Mouse (Mus musculus) heart, embryonic 15.5 days (tissue): ENCODE measurements around the gene Srgap1. TPM values are rescaled to one million over a fixed set of nuclear protein-coding genes. Genes with fewer than 3 reads are reported as not detected.
A peak's percentile ranks its signal among the peaks of the same experiment; 100 is the strongest.

Experiments
- ATAC-seq: fragments of 200-750 bp; cut with Nextera tagmentation; replicated peaks from 2 replicates; pipeline ENCODE4 v1.8.0; 2017; ENCODE audit warnings: low read depth, moderate TSS enrichment; ENCODE audit not compliant: insufficient number of reproducible peaks, insufficient read depth, low FRiP score
- H3K27ac ChIP-seq: fragments of 300-500 bp; sonication (generic); 2 replicates; pipeline ENCODE4 v1.5.1; 2015; ENCODE audit warnings: mild to moderate bottlenecking, inconsistent platforms
- H3K27me3 ChIP-seq: fragments of 300-500 bp; sonication (generic); 2 replicates; pipeline ENCODE4 v1.6.1; 2015; ENCODE audit warnings: inconsistent platforms
- H3K36me3 ChIP-seq: fragments of 300-500 bp; sonication (generic); 2 replicates; pipeline ENCODE4 v1.6.1; 2015; ENCODE audit warnings: mild to moderate bottlenecking, inconsistent platforms
- H3K4me1 ChIP-seq: fragments of 300-500 bp; sonication (generic); replicated peaks from 2 replicates; pipeline ENCODE4 v1.6.1; 2015; ENCODE audit warnings: inconsistent platforms
- H3K4me2 ChIP-seq: fragments of 300-500 bp; sonication (generic); 2 replicates; pipeline ENCODE4 v1.6.1; 2015; ENCODE audit warnings: inconsistent platforms, mild to moderate bottlenecking, moderate library complexity
- H3K4me3 ChIP-seq: fragments of 300-500 bp; sonication (generic); 2 replicates; pipeline ENCODE4 v1.5.1; 2015; ENCODE audit warnings: mild to moderate bottlenecking, inconsistent platforms
- H3K9ac ChIP-seq: fragments of 300-500 bp; sonication (generic); 2 replicates; pipeline ENCODE4 v1.6.1; 2015; ENCODE audit warnings: mild to moderate bottlenecking, inconsistent platforms
- H3K9me3 ChIP-seq: fragments of 300-500 bp; sonication (generic); replicated peaks from 2 replicates; pipeline ENCODE4 v1.6.1; 2016; ENCODE audit warnings: inconsistent platforms
- WGBS: fragments of 180-500 bp; shearing (Covaris S2); methylation state at CpG from one replicate; pipeline ENCODE4 v1.1.7; 2015; ENCODE audit warnings: mixed read lengths; 5-methylcytosine and 5-hydroxymethylcytosine counted together
- polyA plus RNA-seq: library from polyadenylated mRNA; unstranded; fragments of >200 nt; fragmentation: Nextera tagmentation; extraction: Ambion mirVana; gene quantifications from 2 replicates; pipeline ENCODE4 v1.2.1, GENCODE M21; 2015

Srgap1 gene
- polyA plus RNA-seq, result 7.1 and 7.6 TPM in 2 replicates

DNA sequence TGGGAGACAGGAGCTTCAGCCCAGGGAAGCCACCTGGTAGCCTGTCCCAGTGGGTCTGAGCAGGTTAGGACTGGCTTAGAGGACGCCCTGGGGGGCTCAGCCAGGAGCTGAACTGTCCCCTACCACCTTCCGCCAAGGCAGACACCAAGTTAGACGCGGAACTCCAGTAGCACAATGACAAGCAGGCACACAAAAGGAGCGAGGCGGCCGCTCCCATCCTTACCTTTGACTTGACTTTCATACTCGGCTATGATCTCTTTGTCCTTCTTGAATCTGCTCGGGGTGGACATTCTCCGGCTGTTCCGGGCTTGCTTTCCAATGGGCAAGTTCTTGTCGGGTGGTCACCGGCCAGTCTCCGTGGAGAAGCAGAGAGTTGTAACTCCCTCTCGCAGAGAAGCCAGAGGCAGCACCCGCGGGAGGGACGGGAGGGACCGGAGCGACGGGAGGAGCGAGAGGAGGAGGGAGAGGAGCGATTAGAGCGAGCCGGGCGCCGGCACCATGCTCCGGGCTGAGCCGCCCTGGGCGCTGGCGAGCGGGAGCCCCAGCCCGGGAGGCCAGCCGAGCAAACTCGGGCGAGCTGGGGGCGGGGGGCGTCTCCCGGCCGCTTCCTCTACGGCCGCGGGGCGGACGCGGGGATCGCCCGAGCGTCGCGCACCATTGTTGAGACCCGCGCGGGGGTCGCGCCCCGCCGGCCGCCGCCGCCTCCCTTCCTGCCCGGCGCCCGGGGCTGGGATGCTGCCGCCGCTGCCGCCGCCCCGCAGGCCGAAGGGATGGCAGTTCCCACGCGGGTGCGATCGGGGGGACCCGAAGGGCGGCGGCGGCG, at the start of gene Srgap1:
TSS of gene Srgap1 (minus strand) at position 412 of the 823 bp plus-strand sequence.
- Histone ChIP-seq H3K4me1 (peaks cover 6% of the 10 kb centered on the region; the same call in 1 of the 2 replicates), H3K9ac (peak within 1 kb of the TSS; percentile 76), H3K36me3 (no peaks in the 10 kb centered on the region), H3K4me2 (peak within 1 kb of the TSS; percentile 67), H3K9me3 (no peaks in the 10 kb centered on the region), H3K4me3 (peak within 1 kb of the TSS; percentile 70), H3K27ac (peak within 1 kb of the TSS; percentile 73), H3K27me3 (peaks cover 17% of the 10 kb centered on the region)
- peak; percentile 77 for ATAC-seq
- 1% methylated on average over 34 of the region's 79 CpGs for WGBS

DNA sequence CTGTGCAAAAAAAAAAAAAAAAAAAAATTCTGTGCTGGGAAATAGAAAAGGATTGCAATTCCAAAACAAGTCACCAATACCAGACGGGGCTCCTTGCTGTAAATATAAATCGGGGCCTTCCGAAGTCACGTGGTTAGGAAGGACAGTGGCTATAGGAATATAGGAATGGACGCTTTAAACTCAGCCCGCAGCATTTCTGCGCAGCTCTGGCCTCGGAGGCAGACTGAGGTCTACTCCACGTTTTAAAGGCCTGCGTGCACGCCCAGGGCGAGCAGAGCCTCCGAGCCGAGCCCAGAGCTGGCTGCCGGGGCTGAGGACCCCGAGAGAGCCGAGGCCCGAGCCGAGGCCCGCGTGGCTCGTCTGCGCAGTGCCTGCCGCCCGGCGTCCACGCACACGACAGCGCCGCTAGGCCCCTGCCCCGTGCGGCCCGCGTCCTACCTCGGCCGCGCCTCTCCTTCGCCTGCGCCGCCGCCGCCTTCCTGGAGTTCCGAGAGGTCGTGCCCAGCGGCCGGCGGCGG, 49.4 kb upstream of the Srgap1 start:
- ATAC-seq, result peak; percentile 65
- Histone ChIP-seq H3K27me3 (no peaks in the 10 kb centered on the region), H3K4me3 (peak overlapping the region; percentile 80), H3K36me3 (peaks cover 13% of the 10 kb centered on the region), H3K4me1 (peaks cover 9% of the 10 kb centered on the region), H3K9ac (peak overlapping the region; percentile 87), H3K4me2 (peak overlapping the region; percentile 81), H3K9me3 (no peaks in the 10 kb centered on the region), H3K27ac (peak overlapping the region; percentile 93)
- under 1% methylated on average over 44 of the region's 48 CpGs for WGBS

DNA sequence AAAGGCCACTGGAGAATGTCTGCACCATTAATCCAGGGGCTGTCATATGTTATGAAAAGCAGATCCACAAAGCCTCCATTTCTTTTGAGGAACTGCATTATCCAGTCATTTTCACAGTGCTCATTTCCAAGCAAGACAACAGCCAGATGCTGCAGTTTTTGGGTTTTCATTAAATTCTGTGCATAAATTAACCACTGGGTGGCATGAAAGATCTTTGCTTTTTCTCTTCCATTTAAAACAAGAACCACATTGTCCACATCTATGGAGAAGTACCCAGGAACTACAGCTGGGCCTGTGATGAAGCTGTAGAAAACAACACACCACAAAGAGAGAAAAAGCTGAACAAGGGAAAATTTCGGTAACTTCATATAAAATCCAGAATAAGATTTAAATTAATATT, 43.4 kb upstream of the Srgap1 start:
- WGBS, result 88% methylated on average over 1 of the region's 1 CpGs
- H3K27ac ChIP-seq, result no peak overlapping the region
- H3K4me2 ChIP-seq, result no peak overlapping the region
- no peaks in the 10 kb centered on the region for H3K27me3 ChIP-seq
- peaks cover 43% of the 10 kb centered on the region for H3K36me3 ChIP-seq
- H3K9me3 ChIP-seq, result peaks cover 5% of the 10 kb centered on the region; the same call in 1 of the 2 replicates
- H3K4me3 ChIP-seq, result no peak overlapping the region
- ATAC-seq, result no peak
- no peak overlapping the region for H3K9ac ChIP-seq
- peaks cover 3% of the 10 kb centered on the region for H3K4me1 ChIP-seq

DNA sequence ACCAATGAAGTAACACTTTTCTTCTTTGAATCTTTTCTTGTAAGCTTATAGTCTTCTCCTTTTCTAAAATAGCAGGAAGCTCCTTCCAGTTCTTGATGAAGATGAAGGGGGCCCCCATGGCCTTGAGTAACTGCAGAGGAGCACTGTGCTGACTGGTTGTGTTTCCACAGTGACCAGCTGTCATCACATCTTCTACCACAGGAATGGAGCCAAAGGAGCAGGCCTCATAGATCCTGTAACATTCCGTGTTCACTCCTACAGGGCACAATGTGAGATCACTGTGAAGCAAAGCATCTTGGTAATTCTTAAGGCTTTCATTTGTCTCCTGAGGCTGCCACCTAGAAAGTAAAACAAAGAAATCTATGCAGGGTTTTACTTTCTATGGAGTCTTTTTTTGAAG, 34.2 kb upstream of the Srgap1 start:
- Histone ChIP-seq H3K9ac (no peak overlapping the region), H3K9me3 (no peaks in the 10 kb centered on the region), H3K27ac (no peak overlapping the region), H3K4me1 (peaks cover 3% of the 10 kb centered on the region; the same call in 1 of the 2 replicates), H3K4me3 (no peak overlapping the region), H3K36me3 (peaks cover 5% of the 10 kb centered on the region; the same call in 1 of the 2 replicates), H3K27me3 (no peaks in the 10 kb centered on the region), H3K4me2 (no peak overlapping the region)
- WGBS, result 41% methylated on average over 1 of the region's 1 CpGs
- ATAC-seq, result no peak

DNA sequence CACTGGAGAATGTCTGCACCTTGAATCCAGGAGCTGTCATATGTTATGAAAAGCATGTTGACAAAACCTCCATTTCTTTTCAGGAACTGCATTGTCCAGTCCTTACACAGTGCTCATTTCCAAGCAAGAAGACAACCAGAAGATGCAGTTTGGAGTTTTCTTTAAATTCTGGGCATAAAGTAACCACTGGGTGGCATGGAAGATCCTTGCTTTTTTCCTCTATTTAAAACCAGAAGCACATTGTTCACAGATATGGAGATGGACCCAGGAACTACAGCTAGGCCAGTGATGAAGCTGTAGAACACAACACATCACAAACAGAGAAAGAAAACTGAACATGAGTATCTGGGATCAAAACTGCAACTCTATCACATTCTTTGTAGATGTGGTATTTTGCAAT, 22.0 kb upstream of the Srgap1 start:
- Histone ChIP-seq H3K27ac (no peak overlapping the region), H3K9ac (no peak overlapping the region), H3K36me3 (no peaks in the 10 kb centered on the region), H3K27me3 (no peaks in the 10 kb centered on the region), H3K9me3 (no peaks in the 10 kb centered on the region), H3K4me2 (no peak overlapping the region), H3K4me3 (no peak overlapping the region), H3K4me1 (0 out of 2 replicates have a peak, but pooled peaks cover 8% of the 10 kb centered on the region)
- no peak for ATAC-seq

DNA sequence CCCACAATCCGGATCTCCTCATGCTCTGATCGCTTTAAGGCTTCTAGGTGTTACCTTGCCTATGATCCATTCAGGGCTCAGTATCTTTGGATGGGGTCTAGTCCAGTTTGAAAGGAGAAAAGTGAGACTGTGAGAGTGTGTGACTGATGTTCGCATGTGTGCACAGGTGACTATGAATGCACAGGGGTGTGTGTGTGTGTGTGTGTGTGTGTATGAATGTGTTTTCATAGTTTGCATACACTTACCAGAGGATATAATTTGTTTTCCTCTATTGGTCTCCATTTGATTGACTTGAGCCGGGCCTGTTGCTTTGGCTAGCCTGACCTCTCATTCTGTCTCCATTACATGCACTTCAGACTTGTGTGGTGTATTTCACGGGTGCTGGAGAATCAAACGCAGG, 8.7 kb upstream of the Srgap1 start:
- ATAC-seq, result no peak
- no peak overlapping the region for H3K27ac ChIP-seq
- no peaks in the 10 kb centered on the region; the same call in 1 of the 2 replicates for H3K27me3 ChIP-seq
- no peak overlapping the region for H3K4me3 ChIP-seq
- no peak overlapping the region for H3K4me2 ChIP-seq
- no peak overlapping the region for H3K9ac ChIP-seq
- no peaks in the 10 kb centered on the region for H3K9me3 ChIP-seq
- 87% methylated on average over 6 of the region's 6 CpGs for WGBS
- no peaks in the 10 kb centered on the region for H3K36me3 ChIP-seq
- H3K4me1 ChIP-seq, result no peaks in the 10 kb centered on the region

DNA sequence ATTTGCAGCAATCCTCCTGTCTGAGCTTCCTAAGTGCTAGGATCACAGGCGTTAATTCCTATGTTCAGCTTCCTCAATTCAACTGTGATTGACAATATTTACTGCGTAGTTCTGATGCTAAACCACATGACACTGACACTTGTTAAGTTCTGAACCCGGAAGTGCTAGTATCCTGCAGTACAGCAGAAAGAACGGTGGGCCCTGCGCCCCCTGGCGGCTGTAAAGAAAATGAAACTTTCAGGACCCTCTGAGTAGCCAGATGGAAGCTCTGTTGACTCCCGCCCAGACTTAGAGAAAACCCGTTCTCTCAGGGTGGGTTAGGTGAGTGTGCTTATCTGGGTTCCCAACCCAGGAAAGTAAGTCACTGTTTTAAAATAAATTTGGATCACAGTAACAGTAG, 7.4 kb upstream of the Srgap1 start:
- Histone ChIP-seq H3K4me2 (no peak overlapping the region), H3K9me3 (no peaks in the 10 kb centered on the region), H3K27me3 (peaks cover under 1% of the 10 kb centered on the region; the same call in 1 of the 2 replicates), H3K27ac (no peak overlapping the region), H3K4me1 (no peaks in the 10 kb centered on the region), H3K9ac (no peak overlapping the region), H3K4me3 (no peak overlapping the region), H3K36me3 (no peaks in the 10 kb centered on the region)
- ATAC-seq, result no peak
- 11% methylated on average over 8 of the region's 8 CpGs for WGBS

DNA sequence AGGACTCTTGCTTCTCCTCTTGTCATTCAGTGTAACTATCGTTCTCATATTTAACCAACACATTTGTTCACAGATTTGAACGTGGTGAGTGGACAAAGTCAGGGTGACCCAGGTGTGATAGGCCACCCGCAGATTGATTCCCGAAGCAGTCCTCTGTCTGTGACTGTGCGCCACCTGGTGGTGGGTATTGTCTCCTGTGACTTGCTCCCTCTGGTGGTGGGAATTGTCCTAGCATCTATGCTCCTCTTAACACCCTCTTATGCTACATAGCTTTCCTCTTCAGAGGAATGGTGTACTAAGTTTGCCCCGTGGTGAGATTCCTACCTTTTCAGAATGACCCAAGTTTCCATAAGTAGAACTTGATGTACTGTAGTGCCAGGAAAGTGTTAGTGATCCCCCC, 4.7 kb upstream of the Srgap1 start:
- H3K4me1 ChIP-seq, result no peaks in the 10 kb centered on the region; the same call in 1 of the 2 replicates
- 26% methylated on average over 6 of the region's 6 CpGs for WGBS
- peaks cover 9% of the 10 kb centered on the region for H3K27me3 ChIP-seq
- no peak overlapping the region for H3K4me3 ChIP-seq
- H3K27ac ChIP-seq, result no peak overlapping the region
- H3K36me3 ChIP-seq, result no peaks in the 10 kb centered on the region
- H3K9ac ChIP-seq, result no peak overlapping the region
- no peak for ATAC-seq
- no peaks in the 10 kb centered on the region for H3K9me3 ChIP-seq
- no peak overlapping the region for H3K4me2 ChIP-seq

DNA sequence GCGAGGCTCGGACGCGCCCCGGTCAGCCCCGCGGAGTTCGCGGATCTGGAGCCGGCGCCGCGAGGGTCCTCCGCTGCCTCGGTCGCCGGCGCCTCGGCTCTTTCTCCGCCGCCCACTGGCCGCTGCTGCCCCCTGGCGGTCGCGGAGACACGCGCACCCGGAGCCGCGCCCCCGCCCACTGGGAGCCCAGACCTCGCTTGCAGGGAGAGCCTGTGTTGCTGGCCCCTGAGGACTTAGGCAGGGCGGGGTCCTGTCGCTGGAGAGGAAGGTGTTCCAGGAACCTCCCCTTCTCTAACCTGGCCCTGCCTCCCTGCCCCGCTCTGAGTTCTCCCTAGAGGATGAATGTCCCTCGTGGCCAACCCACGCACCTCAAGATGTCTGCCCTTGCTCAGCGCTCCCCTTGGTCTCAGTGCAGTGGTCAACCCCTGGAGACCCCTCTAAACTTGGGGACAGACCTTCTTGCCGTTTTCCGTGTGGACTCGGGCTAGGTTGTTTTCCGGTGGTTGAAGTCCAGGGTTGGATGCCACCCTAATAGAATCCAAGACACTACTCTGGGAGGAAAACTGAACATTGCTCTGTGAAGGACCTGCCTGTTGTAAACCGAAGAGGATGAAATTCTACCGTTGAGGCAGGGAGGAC, 731 bp upstream of the Srgap1 start:
- ATAC-seq, result peak; percentile 71

DNA sequence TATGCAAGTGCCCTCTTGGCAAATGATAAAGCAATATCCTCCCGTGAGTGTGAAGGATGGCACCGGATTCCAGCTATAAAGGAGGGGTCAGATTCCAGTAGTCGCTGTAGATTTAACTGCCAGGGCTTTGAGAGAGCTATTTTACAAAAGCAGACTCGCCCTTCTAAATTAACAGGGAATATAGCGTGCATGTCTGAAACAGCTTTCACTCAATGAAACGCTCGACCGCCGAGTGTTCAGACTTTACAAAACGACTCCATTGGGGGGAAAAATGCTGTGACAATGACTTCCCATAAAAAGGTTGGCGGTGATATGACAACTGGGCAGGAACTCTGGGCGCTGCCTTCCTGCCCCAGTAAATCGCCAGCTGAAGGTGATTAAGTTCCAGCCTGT, 608 bp downstream of the Srgap1 start:
- H3K36me3 ChIP-seq, result no peaks in the 10 kb centered on the region
- ATAC-seq, result no peak
- no peaks in the 10 kb centered on the region for H3K9me3 ChIP-seq
- H3K4me3 ChIP-seq, result peak overlapping the region; percentile 70
- peak overlapping the region; percentile 73 for H3K27ac ChIP-seq
- H3K4me2 ChIP-seq, result peak overlapping the region; percentile 67
- H3K27me3 ChIP-seq, result peaks cover 17% of the 10 kb centered on the region
- peaks cover 6% of the 10 kb centered on the region; the same call in 1 of the 2 replicates for H3K4me1 ChIP-seq
- peak overlapping the region; percentile 76 for H3K9ac ChIP-seq
- WGBS, result 2% methylated on average over 13 of the region's 13 CpGs

More for the DNA sequence above, 731 bp upstream of the Srgap1 start:
- Histone ChIP-seq H3K36me3 (no peaks in the 10 kb centered on the region), H3K27ac (peak overlapping the region; percentile 73), H3K9me3 (no peaks in the 10 kb centered on the region), H3K4me2 (peak overlapping the region; percentile 67), H3K4me3 (peak overlapping the region; percentile 70), H3K4me1 (peaks cover 6% of the 10 kb centered on the region; the same call in 1 of the 2 replicates), H3K27me3 (peaks cover 17% of the 10 kb centered on the region), H3K9ac (peak overlapping the region; percentile 76)
- WGBS, result 10% methylated on average over 42 of the region's 44 CpGs

DNA sequence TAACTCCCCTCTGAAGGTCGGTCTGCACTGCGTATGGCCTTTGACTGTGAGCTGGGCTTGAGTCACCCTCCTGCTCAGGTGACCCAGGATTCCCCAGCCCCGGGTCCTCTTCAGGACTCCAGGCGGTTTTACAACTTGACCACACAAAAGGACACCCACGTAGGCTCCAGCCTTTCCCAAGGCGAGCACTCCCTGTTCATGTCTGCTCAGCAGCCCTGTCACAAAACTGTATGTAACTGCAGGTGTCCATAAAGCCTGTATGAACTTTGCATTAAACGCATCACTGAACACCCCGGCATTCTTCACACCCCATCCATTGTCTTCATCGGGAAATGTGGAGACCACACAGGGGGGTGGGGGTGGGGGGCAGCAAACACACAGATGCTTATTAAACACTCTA, 1.2 kb downstream of the Srgap1 start:
- H3K4me2 ChIP-seq, result peak overlapping the region; percentile 67
- H3K9me3 ChIP-seq, result no peaks in the 10 kb centered on the region
- no peak overlapping the region for H3K9ac ChIP-seq
- WGBS, result 35% methylated on average over 9 of the region's 9 CpGs
- no peak for ATAC-seq
- peaks cover 17% of the 10 kb centered on the region for H3K27me3 ChIP-seq
- H3K4me1 ChIP-seq, result peaks cover 6% of the 10 kb centered on the region; the same call in 1 of the 2 replicates
- H3K4me3 ChIP-seq, result peak overlapping the region; percentile 70
- no peak overlapping the region for H3K27ac ChIP-seq
- H3K36me3 ChIP-seq, result no peaks in the 10 kb centered on the region
